Mouse (Mus musculus) lung, postnatal 0 days (tissue): ENCODE measurements at regions not wholly inside any gene's neighbourhood (a gene's known extent, or its start where the extent isn't known, plus 50 kb on each side); places are given as distances from the start of the nearest gene placed in this dataset.

Source experiments
- CTCF ChIP-seq: IDR thresholded peaks from 2 replicates; pipeline ENCODE4 v1.5.1; 2016; ENCODE audit warnings: antibody characterized with exemption, mild to moderate bottlenecking
- EP300 ChIP-seq: IDR thresholded peaks from 2 replicates; pipeline ENCODE4 v1.6.1; 2016; ENCODE audit warnings: antibody characterized with exemption, mild to moderate bottlenecking, control low read depth

GRCm38 (mm10) chr3:140179471-140179870 is 974.0 kb downstream of the Stpg2 start:
- TF ChIP-seq CTCF (no peak), EP300 (no peak)
